Mouse (Mus musculus) liver (tissue): ENCODE results near the gene Ero1lb.
A peak's percentile ranks its signal among the peaks of the same experiment; 100 is the strongest.
"Not testable (repeated sequence)": the region's sequence is repeated elsewhere in the genome, so short reads cannot be mapped to it uniquely, and the experiment has no call there.

Experiments used
- DNase-seq: peaks from one replicate; pipeline ENCODE4 v3.0.0-alpha.2; 2020; ENCODE audit warnings: mixed read lengths

The Ero1lb gene

DNA sequence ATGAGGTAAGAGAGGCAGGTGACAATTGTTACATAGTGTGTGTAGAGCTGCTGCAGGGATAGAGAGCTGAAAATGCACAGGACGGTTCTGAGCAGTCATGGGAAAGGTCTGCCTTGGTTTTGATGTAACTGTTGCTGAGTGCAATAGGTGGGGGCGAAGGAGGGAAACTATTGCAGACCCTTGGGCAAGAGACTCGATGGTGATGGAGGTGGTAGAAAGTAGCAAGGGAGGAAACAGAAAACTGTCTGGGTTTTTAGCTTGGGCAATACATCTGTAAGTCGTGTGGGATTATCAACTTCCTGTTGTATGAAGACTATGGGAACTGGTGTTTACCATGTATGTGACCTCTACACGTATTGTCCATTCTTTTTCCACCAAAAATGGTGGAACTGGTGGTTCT is 12.5 kb downstream of the Ero1lb start:
- no peak for DNase-seq

DNA sequence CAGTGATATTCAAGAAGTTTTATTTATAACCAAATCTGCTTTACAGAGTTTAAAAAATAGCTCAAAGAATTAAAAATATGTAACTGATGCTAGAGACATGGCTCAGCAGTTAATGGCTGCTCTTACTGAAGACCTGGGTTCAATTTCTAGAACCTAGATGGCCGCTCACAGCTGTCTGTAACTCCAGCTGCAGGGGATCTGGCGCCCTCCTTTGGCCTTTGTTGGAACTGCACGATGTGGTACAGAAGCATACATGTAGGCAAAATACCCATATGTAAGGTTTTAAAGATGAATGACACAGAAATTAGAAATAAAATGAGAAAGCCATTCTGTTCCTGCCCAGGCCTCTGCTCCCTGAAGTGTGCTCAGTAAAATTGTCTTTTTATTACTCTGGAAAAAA is 23.3 kb downstream of the Ero1lb start:
- DNase-seq, result peak; percentile 74

DNA sequence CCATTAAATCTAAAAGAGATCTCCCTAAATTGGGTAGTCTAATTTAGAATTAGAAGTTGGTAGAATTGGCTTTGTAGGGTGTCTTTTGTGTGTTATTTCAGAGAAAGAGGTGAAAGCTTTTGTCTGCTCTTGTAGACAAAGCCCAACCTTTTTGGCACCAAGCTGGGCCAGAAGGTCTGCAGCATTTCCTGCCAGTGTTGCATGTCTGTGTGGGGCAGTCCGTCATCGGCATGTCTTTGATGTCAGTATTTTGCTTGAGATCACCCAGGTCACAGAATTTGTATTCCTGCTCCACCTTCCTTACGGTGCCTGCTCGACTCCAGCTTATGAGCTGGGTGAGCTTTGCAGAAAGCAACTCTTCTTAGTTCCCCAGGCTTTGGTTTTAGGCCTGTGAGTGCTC is 31.4 kb downstream of the Ero1lb start:
- DNase-seq, result not testable (repeated sequence)

DNA sequence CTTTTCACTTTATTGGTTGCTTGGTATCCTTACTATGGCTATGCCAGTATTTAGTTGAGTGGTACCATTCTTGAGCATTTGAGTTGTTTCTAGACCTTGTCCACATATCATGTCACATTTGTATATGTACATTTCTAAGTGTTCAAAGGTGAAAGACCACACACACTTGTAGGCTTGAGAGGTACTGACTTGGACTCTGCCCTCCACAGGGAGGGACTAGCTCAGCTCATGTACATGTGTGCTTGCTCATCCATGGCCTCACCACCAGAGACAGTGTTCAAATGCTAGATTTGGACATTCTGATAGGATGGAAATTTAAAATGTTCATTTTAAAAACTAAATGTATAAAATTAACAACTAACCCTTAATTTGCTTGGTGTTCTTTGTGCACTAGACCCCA is 44.5 kb downstream of the Ero1lb start:
- not testable (repeated sequence) for DNase-seq

DNA sequence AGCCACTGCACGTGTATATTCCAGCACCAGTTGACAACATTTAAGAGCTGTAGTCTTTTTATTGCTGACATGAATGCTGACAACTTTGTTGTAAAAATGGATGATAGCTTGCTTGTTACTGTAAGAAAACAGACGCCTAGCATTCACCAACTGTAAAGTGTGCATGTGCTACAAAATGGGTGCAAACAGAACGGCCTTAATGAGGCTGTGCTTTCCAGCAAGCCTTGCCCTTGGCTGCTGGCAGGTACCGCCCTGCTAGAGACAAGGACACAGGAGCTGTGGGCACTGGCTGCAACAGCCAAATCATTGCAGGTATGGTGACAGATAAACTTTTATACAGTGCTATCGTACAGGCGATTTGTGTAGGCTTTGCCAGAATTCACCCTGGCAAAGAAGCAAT is 48.4 kb downstream of the Ero1lb start:
- DNase-seq, result not testable (repeated sequence)

DNA sequence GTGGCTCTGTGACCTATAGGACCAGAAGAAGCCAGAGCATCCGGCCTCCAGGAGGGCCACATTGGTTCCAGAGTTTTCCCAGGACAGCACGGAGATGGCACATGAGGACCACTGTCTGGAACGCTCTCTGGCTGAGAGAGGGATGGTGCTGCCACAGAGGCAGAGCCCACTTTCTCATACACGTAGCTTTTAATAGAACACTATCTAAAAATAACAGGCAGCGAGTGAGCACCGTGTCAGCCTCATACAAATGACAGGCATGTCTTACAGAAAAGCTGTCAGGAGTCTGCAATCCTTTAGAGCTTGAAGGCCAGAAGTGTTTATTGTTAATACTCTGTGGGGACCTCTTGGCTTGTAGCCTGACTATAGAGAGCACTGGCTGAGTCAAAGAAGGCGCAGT is 48.9 kb downstream of the Ero1lb start:
- not testable (repeated sequence) for DNase-seq

DNA sequence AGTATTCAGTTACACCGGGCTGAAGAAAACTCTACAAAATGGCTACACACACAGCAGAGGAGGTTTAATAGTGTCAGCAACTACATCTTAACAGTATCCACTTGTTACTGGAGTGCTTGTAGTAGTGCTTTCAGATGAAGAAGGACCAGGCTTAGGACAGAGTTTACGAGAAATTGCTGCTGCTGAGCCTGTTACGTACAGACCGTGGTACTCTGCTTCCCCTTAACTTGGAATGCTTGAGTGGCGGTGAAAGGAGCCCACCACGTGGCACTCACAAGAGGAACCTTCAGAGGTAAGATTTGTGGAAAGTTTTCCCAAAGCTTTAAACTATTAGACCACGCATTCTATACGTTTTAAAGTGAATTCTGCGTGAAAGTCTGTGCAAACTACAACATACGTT is 49.3 kb downstream of the Ero1lb start:
- not testable (repeated sequence) for DNase-seq

DNA sequence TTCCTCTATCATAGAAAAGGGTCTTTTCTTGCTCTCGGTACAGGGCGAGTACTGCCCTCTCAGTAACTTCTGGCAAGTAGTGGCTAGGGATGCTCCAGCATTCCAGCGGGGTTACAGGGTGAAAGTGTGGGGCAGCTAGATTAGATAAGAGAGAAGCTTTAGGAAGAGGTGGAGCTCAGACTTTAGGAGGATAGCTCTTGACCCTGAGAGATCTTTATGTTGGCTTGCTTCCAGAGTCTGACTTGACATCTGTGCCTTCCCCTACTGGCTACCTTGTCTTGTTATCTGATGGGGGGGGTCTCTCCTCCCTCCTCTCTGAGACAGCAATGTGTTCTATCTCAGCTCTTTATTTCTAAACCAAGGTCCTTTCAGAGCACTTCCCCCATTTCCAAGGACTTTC is 50.8 kb downstream of the Ero1lb start:
- DNase-seq, result not testable (repeated sequence)

DNA sequence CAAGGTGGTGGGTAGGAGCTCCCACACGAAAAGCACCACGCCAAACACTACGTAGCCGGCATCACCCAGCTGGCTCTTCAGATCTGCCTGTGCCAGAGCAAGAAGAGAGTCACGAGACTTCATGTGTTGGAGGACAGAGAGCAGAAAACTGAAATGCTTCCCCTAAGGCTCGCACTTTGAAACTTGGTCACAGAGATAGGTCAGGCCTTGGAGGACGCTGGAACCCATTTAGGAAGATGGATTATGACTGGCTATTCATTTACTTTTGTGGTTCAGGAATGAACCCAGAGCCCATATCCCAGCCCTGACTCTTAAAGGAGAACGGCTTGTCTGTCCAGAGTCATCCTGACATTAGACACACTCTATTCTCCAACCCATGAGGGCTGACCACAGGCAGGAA is 54.1 kb downstream of the Ero1lb start:
- DNase-seq, result not testable (repeated sequence)

DNA sequence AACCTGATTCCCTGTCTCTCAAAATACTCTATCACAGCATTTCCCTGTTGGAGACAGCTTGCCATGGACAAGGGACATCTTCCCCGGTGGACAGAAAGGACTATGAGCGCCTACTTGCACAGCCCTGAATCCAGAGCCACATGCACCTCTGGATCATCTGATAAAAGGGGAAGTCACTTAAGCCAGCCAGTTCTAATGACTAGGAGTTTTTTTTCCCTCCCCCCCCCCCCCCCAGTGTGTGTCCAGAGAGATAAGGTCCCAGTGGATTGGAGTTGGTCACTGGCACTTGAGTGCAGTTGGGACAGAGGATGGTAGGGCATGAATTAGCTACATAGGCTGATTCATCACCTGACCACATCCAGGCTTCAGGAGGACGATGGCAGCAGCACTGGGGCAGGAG is 60.4 kb downstream of the Ero1lb start:
- DNase-seq, result not testable (repeated sequence)

DNA sequence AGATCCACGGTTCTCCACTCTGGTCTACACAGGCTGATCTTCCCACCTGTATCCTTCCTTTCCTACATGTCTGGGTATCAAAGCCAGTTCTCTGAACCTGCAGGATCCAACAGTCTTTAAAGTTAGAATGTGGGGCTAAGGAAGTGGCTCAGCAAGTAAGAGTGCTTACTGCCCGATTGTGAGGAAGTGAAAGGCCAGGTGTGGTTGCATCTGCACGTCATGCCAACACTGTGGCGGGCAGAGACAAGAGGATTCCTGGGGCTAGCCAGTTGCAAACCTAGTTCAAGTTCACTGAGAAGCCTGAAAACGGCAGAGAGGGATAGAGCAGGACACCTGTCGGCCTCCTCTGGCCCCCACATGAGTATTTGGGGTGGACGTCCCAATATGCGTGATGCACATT is 62.1 kb downstream of the Ero1lb start:
- DNase-seq, result not testable (repeated sequence)

DNA sequence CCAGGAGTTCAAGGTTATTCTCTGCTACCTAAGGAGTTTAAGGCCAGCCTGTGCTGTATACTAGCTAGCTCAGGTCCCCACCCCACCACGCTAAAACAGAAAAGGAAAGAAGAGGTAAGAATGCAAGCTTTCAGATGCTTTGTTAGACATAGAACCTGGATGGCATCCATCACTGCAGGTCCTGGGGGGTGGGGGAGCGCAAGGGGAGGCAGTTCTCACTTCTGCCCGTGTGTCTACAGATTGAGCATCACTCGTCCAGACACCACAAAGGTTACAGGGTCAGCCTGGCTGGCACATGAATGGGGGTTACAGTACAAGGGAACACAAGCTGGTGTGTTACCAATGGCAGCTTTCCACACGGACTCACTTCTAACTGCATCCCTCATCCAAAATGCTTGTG is 62.5 kb downstream of the Ero1lb start:
- not testable (repeated sequence) for DNase-seq

DNA sequence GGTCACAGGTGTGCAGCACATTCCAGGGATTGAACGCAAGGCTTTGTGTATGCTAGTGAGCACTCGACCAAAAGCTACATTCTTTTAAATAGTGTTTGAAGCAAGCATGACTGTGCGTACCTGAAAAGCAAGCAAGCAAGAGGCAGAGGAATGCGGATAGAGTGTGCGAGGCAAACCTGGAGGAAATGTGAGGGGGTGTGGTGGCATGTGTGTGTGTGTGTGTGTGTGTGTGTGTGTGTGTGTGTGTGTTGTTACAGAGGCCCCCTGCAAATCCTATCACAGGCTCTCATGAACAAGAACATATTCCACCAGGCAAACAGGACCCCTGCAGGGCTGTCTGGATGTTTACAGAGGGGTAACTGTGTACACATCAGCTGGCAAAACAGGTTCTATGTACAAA is 64.6 kb downstream of the Ero1lb start:
- DNase-seq, result not testable (repeated sequence)

DNA sequence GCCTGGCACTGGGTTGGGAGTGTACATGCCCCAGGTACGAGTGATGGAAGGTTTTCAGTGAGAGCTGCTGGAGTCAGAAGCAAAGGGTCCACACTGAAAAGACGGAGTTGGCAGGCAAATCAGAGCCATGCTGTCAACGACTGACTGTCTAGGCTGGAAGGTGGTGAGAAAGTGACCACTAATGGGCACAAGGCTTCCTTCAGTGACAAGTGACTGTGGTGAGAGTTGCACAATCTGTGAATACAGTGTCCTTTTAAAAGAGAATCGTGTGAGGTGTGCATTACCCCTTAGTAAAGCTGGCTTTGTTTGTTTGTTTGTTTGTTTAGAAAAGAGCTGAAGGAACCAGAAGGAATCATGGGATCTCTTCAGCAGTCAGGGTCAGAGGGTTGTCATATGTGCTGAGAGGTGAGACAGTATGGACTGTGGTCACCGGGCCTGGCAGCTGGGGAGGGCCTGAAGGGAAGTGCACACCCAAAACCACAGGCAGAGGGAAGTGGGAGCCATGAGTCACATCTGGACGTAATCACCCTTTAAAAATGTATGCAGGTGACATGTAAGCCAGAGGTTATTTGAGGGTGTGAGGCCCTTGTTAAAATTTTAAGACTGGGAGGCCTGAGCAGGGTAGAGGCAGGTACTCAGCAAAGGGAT is 69.4 kb downstream of the Ero1lb start:
- not testable (repeated sequence) for DNase-seq

DNA sequence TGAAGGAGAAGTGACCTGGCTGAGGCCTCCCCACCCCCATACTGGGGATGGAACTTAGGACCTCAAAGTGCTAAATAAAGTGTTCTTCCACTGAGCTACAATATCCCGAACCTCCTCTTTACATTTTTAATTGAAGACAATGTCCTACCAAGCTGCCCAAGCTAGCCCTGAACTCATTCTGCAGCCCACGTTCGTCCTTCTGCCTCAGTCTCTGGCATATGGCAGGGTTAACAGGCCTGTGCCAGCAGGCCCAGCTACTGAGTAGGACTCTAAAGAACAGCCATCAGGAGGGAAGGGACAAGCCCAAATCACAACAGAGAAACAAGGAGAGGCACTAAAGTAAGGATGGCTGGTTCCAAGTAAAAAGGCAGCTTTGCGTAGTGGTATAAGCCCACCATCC is 77.1 kb downstream of the Ero1lb start:
- not testable (repeated sequence) for DNase-seq

DNA sequence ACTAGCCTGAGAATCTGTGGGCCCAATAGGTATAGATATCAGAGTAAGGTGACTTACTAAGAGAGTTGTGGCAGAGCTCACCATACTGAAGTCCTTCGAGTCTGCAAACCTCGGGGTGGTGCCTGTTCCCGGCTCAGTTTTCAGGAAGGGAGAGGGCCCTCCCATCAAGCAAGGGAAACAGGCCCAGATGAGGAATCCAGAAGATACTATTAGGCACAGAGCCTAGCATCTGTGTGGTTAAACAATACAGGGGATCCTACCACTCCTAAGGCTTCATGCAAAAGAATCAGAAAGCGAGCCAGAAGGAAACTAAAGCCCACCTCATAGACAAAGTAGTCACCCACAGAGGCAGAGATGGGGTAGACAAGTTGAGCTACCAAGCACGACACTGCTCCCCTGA is 81.0 kb downstream of the Ero1lb start:
- DNase-seq, result not testable (repeated sequence)

DNA sequence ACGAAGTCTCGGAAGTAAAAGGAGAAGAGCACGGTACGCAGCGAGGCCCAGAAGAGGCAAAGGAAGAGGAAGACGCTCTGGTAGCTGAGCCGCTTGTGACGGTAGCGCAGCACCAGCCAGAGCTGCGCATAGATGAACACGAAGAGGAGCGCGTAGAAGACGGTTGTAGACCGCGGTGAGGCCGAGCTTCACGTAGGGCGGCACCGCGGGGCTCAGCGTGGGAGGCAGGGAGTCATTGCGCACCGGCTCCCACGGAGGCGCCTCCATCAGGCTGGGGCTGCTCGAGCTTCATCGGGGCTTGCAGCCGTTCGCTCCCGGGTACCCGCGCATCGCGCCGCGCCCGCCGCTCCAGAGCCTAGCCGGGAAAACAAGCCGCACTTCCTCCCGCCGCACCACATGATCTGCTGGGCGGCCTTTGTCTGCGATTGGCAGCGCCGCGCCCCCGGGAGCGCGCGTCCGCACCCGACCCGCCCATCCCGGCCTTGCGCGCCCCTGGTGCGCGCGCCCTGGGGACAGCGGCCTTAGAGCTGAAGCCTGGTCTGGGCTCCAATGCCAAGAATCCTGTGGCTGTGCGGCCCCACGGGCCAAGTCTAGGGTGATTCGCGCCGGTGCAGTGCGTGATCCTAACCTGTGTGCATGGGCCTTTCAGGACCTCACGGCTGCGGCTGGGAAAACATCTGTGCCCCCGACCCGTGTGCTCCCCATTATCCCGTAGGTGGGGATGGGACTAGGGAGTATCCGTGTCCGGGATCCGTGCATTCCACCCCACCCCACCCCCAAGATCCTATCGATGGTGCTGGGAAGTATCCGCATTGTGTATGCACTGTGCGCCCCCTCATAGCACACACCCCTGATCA is 84.6 kb downstream of the Ero1lb start:
- peak; percentile 25 for DNase-seq

DNA sequence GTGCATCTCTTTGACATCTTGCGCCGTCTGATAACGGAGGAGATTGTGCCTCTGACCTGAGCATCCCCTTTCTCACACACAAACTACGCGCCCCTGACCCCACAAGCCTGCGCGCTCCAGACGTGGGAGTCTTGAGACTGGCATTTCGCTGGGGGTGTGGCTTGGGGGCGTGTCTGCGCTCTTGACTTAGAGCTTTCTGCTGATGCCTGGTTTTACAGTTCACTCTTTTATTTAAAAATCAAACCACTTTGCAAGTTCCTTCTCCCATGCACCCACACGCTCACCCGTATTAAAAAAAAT is 85.2 kb downstream of the Ero1lb start:
- DNase-seq, result peak; percentile 10
